Mouse (Mus musculus) bone marrow macrophage, adult 2 months (primary cell): ENCODE measurements around the gene Fzd9. TPM values are rescaled to one million over a fixed set of nuclear protein-coding genes. Genes with fewer than 3 reads are reported as not detected.

Experiments used
- H3K27ac ChIP-seq: 2 replicates; pipeline ENCODE4 v1.5.1; 2012; ENCODE audit warnings: low read depth, low read length; ENCODE audit not compliant: insufficient read depth
- H3K4me1 ChIP-seq: 2 replicates; pipeline ENCODE4 v1.6.1; 2012; ENCODE audit warnings: low read length; ENCODE audit not compliant: control insufficient read depth, insufficient read depth
- H3K4me3 ChIP-seq: 2 replicates; pipeline ENCODE4 v1.5.1; 2012; ENCODE audit warnings: mild to moderate bottlenecking, low read length, moderate library complexity; ENCODE audit not compliant: insufficient read depth
- CTCF ChIP-seq: IDR thresholded peaks from 2 replicates; pipeline ENCODE4 v1.5.1; 2012; ENCODE audit warnings: low read depth, mild to moderate bottlenecking, low read length, moderate library complexity
- POLR2A ChIP-seq: IDR thresholded peaks from 2 replicates; pipeline ENCODE4 v1.6.1; 2012; ENCODE audit warnings: mild to moderate bottlenecking, low read depth, low read length, borderline replicate concordance
- polyA plus RNA-seq: library from polyadenylated mRNA; stranded (reverse); fragments of >200 nt; gene quantifications from 2 replicates; pipeline ENCODE4 v1.2.4, GENCODE M21; 2012; ENCODE audit not compliant: missing spikeins, insufficient read depth, insufficient read length

The Fzd9 gene
- polyA plus RNA-seq, 1 experiment = not detected

DNA sequence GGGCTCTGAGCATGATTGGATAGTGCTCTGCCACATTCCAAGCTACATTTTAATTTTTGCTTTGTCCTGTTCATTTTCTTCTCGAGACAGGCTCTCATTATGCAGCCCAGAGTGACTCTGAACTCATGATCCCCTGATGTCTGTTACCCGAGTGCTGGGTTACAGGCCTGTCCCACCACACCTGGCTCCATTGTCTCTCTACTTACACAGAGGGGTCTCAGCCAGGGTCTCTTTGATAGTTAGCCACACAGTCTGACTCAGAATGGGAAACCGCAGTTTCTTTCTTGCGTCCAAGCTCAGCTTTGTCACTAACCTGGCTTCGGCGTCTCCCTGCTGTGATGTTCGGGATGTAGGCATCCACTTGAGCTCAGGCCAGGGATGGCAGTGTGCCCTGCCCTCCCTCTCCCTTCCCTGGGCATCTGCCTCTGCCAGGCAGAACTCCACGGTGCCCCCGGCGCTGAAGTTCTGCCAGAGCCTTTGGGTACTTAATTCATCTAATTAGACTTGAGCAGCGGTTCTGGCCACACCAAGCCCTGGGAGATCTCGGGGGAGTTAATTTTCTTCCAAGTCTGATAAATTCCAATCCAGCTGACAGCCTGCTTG lies 20.6 kb upstream of the Fzd9 start:
- Histone ChIP-seq H3K27ac (no peak overlapping the region), H3K4me1 (no peaks in the 10 kb centered on the region), H3K4me3 (no peak overlapping the region)
- no peak for TF ChIP-seq CTCF
- no peak for TF ChIP-seq POLR2A

DNA sequence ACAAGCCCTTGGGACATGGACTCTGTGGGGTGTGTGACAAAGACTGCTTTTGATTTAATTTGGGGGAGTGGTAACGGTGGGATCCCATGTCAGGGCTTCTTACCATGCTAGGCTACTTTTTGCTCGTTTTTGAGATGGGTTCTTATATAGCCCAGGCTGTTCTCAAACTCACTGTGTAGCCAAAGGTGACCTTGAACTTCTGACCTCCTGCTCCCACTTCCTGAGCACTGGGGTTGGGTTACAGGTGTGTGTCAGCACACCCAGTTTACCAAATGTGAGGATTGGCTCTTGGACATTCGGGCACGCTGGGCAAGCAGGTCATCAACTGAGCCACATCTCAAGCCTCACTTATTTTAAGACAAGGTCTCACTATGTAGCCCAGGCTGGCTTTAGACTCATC lies 19.3 kb upstream of the Fzd9 start:
- H3K4me1 ChIP-seq = no peaks in the 10 kb centered on the region
- TF ChIP-seq POLR2A (no peak), CTCF (no peak)
- H3K27ac ChIP-seq = no peak overlapping the region

DNA sequence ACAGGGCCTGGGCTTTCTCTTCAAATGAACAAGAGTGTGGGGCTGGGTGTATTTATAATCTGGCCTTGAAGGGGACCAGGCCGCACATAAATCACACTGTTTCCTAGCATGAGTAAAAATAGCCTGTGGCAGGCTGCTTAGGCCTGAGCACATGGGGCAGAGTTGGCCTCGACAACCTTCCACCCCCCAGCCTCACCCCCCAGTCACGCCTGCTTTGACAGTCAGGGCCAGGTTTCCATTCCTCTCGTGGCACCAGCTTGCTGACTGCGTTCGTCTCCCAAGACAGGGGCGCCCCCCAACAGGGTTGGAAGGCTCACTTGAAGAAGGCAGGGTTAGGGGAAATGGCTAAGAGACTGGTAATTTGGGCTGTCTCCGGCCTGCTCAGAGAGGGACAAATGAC lies 18.4 kb upstream of the Fzd9 start:
- Histone ChIP-seq H3K4me1 (peaks cover 3% of the 10 kb centered on the region), H3K27ac (no peak overlapping the region), H3K4me3 (no peak overlapping the region)
- TF ChIP-seq CTCF = no peak

More for the DNA sequence above, 19.3 kb upstream of the Fzd9 start:
- H3K4me3 ChIP-seq = no peak overlapping the region

DNA sequence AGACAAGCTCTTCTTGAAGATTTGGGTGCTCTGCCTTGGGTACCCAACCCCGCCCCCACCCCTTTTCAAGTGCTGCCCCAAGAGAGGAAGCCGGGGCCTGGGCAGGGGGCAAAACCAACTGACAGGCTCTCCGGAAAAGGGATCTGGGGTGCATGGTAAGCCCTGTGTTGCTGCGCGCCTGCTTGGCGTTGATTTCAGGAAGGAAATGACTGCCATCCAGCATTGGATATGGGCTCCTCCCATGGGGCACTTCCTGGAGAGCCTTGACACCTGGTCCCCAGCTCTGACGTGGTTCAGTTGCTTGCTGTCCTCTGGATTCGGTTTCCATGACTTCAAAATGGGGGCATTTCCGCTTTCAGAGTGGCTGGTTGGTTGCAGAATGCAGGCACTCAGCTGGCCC lies 13.5 kb upstream of the Fzd9 start:
- Histone ChIP-seq H3K4me1 (peaks cover 4% of the 10 kb centered on the region), H3K27ac (no peak overlapping the region), H3K4me3 (no peak overlapping the region)
- TF ChIP-seq CTCF = no peak
- no peak for TF ChIP-seq POLR2A

DNA sequence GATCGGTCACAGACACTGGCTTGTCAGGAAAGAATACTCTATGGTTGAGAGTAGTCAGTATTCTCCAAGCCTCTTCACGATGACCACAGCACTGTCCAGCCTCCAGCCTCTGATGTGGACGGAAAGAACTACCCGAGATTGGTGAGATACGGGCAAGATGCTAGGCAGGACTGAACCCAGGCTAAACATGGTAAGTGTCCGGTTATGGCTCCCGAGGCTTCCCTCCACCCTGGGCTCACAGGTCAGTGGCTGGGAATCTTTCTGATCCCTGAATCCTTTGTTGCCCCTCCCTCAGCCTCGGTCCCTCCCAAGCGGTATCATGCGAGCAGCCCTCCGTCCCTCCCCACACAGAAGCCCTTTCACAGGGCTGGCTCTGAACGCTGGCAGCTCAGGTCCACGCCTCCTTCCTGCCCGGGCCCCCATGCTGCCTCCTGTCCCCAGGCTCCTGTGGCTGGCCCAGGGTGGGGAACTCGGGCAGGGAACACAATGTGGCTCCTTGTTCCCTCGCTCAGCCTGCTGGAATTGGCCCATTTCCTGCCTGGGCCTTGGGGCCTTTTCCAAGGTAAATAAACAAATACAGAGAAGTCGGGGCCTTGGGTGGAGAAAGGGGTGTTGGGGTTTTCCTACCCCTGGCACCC lies 13.0 kb upstream of the Fzd9 start:
- H3K4me1 ChIP-seq = peaks cover 4% of the 10 kb centered on the region
- no peak for TF ChIP-seq CTCF
- no peak for TF ChIP-seq POLR2A
- no peak overlapping the region for H3K27ac ChIP-seq
- H3K4me3 ChIP-seq = no peak overlapping the region

DNA sequence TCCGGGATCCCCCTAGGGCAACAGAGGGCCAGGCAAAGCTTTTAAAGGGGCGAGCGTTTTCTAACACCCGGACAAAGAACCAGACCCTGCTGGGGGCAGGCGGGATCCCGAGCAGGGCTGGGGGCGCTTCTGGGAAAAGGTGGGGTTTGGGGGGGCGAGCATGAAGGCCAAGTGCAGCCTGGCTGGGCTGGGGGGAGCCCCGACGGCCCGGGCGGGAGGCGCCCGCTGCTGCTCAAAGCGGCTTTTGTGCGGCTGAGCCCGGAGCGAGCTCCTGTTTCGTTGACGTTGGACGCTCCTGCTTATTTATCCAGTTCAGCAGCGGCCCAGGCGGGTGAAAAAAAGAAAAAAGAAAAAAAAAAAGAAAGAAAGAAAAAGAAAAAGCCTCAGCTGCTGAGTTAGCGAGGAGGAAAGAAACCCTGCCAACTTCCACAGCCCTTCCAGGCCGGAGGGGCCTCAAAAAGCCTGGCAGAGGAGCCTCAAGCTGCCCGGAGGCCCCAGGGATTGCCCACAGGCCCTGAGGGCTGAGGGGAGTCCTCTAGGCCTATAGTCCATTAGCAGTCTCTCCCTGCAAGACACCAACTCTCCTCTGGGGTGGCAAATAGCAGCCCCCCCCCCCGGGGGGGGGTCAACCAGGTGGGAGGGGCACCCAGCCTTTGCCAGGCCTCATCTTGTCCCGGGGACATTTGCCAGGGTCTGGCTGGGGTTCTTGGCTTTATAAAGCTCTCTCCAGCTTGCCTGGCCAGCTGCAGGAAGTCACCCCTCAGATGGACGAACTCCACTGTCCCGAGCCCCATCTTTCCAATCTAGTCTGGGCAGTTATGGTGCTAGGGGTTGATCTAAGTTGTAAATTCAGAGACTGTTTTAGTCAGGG lies 7.5 kb upstream of the Fzd9 start:
- no peak overlapping the region for H3K4me3 ChIP-seq
- no peak for TF ChIP-seq CTCF
- no peak for TF ChIP-seq POLR2A
- no peak overlapping the region for H3K27ac ChIP-seq
- H3K4me1 ChIP-seq = no peaks in the 10 kb centered on the region

DNA sequence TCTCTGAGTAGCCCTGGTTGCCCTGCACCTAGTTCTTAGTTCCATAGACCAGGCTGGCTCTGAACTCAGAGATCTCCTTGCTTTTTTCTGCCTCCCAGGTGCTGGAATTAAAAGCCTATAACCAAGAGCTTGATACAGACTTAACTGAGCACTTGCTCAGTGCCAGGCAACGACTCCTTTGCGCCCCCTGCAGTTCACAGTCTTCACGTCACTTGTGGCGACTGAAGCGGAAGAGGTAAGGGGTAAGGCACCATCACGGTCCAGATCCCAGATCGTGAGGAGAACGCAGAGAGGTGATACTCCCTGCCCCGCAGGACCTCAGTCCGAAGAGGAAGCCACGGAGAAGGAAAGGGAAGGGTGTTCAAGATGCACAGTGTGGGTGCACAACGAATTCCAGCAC lies 6.5 kb upstream of the Fzd9 start:
- Histone ChIP-seq H3K27ac (no peak overlapping the region), H3K4me3 (no peak overlapping the region), H3K4me1 (no peaks in the 10 kb centered on the region)
- no peak for TF ChIP-seq CTCF
- TF ChIP-seq POLR2A = no peak

DNA sequence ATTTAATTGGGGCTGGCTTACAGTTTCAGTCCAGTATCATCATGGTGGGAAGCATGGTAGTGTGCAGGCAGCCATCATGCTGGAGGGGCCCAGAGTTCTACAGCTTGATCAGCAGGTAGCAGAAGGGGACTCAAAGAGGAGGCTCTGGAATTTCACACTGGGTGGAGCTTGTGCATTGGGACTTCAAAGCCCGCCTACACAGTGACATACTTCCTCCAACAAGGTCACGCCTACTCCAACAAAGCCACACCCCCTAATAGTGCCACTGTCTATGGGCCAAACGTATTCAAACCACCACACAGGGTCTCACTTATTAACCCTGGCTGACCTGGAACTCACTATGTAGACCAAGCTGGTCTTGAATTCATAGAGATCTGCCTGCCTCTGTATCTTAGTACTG lies 5.1 kb upstream of the Fzd9 start:
- TF ChIP-seq CTCF = no peak
- TF ChIP-seq POLR2A = no peak
- H3K4me1 ChIP-seq = peaks cover 2% of the 10 kb centered on the region; the same call in 1 of the 2 replicates
- no peak overlapping the region for H3K27ac ChIP-seq
- H3K4me3 ChIP-seq = no peak overlapping the region

DNA sequence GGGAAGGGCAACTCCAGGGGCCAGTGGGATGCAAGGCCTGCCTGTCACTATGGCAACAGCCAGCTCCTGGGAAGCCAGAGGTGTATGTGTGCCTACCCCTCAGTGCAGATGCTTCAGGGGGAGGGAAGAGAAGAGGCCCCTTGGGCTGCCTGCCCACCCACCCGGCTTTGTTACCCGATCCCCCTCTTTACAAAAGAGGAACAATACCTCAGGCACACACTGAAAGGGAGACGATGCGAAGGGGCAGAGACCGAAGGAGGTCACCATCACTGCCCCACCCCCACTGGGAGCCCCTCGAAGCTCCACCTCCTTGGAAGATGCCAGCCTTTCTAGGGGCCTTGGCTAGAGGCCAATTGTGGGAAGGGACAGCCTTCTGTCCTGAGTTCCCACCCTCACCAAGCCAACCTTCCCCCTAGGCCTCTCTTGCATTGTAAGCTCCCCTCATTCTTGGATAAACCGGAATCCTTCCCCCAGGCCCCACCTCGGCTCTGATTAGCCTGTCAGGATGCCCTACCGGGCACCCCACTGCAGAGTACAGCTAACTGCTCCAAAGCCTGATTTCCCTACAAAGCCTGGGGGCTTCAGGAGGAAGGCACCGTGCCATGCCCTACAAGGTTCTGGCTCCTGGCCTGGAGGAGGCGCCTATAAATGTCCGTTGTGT lies 2.8 kb upstream of the Fzd9 start:
- TF ChIP-seq POLR2A (no peak), CTCF (no peak)

More for the DNA sequence above, 2.8 kb upstream of the Fzd9 start:
- Histone ChIP-seq H3K4me3 (no peak overlapping the region), H3K4me1 (peaks cover 2% of the 10 kb centered on the region; the same call in 1 of the 2 replicates), H3K27ac (no peak overlapping the region)
